Mouse (Mus musculus): ENCODE results near the gene Dnajc25.

DNA sequence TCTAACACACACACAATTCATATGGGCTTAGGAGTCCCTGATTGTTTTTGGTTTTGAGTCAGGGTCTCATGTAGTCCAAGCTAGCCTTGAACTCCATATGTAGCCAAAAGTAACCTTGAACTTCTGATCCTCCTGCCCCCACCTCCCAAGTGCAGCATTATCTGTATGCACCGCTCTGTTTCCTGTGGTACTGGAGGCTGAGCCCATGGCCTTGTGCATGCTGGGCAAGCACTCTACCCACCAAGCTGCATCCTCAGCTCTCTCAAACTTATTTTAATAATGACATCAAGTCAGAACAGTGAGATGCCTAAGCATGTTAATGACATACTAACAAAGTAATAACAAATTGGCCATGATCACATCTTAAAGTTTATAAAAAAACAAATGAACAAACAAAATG, 56.2 kb downstream of the Dnajc25 start:
- TF ChIP-seq CTCF (IDR thresholded peaks at IDR 0.05; ENCODE audit: low read depth) (no peak), EP300 (IDR thresholded peaks at IDR 0.05; ENCODE audit: low read depth) (no peak)
